Mouse (Mus musculus) C2C12 (cell line): ENCODE results near the gene Rbfox2. TPM values are rescaled to one million over a fixed set of nuclear protein-coding genes. Genes with fewer than 3 reads are reported as not detected.

Experiments
- H3K27me3 ChIP-seq: one replicate; pipeline ENCODE4 v1.6.1; 2011; ENCODE audit not compliant: control insufficient read depth, insufficient read depth, insufficient read length
- H3K36me3 ChIP-seq: one replicate; pipeline ENCODE4 v1.6.1; 2011; ENCODE audit not compliant: control insufficient read depth, insufficient read depth
- H3K4me3 ChIP-seq: one replicate; pipeline ENCODE4 v1.5.1; 2011; ENCODE audit warnings: mild to moderate bottlenecking, control low read depth; ENCODE audit not compliant: poor library complexity, insufficient read depth, severe bottlenecking
- H3K79me2 ChIP-seq: one replicate; pipeline ENCODE4 v1.6.1; 2011; ENCODE audit not compliant: control insufficient read depth, insufficient read depth
- H3K79me3 ChIP-seq: one replicate; pipeline ENCODE4 v1.6.1; 2011; ENCODE audit warnings: low read depth, control low read depth
- H3ac ChIP-seq: one replicate; pipeline ENCODE3; 2011; ENCODE audit warnings: low read depth; ENCODE audit not compliant: control insufficient read depth, insufficient read length
- CEBPB ChIP-seq: IDR thresholded peaks from one replicate; pipeline ENCODE4 v1.6.1; 2011; ENCODE audit warnings: low read depth, mild to moderate bottlenecking, control low read depth, moderate library complexity
- CTCF ChIP-seq: IDR thresholded peaks from one replicate; pipeline ENCODE4 v1.5.1; 2011; ENCODE audit not compliant: control insufficient read depth, insufficient read depth, insufficient read length
- FOSL1 ChIP-seq: IDR thresholded peaks from one replicate; pipeline ENCODE4 v1.8.0; 2011; ENCODE audit warnings: mild to moderate bottlenecking, low read length; ENCODE audit not compliant: poor library complexity, insufficient read depth, severe bottlenecking
- MAX ChIP-seq: IDR thresholded peaks from one replicate; pipeline ENCODE4 v1.6.1; 2011; ENCODE audit warnings: mild to moderate bottlenecking, control low read depth
- MYOD1 ChIP-seq: IDR thresholded peaks from one replicate; pipeline ENCODE4 v1.6.1; 2011; ENCODE audit warnings: low read depth; ENCODE audit not compliant: control insufficient read depth, insufficient read length
- MYOG ChIP-seq: IDR thresholded peaks from one replicate; pipeline ENCODE4 v1.6.1; 2011; ENCODE audit not compliant: control insufficient read depth, insufficient read length; ENCODE audit errors: extremely low read depth
- USF1 ChIP-seq: IDR thresholded peaks from one replicate; pipeline ENCODE4 v1.6.1; 2011; ENCODE audit warnings: low read depth, mild to moderate bottlenecking, control low read depth, moderate library complexity
- polyA plus RNA-seq: library from polyadenylated mRNA; unstranded; fragments of >200 nt; fragmentation: generic; extraction: Trizol; gene quantifications from one replicate; pipeline ENCODE4 v1.2.1, GENCODE M21; 2012; ENCODE audit warnings: missing spikeins

Rbfox2 gene
- polyA plus RNA-seq, 1 experiment = 72.3 TPM

GRCm38 (mm10) chr15:77268415-77268814 lies 38.4 kb downstream of the Rbfox2 start:
- no peaks in the 10 kb centered on the region for H3K27me3 ChIP-seq
- peaks cover 40% of the 10 kb centered on the region for H3K79me3 ChIP-seq
- H3K36me3 ChIP-seq = no peaks in the 10 kb centered on the region
- no peak for TF ChIP-seq MYOG
- TF ChIP-seq FOSL1 = no peak
- TF ChIP-seq CTCF = no peak
- no peak for TF ChIP-seq CEBPB
- H3K79me2 ChIP-seq = peaks cover 99% of the 10 kb centered on the region
- no peak overlapping the region for H3K4me3 ChIP-seq
- H3ac ChIP-seq = no peak overlapping the region

GRCm38 (mm10) chr15:77265318-77265717 lies 41.5 kb downstream of the Rbfox2 start:
- Histone ChIP-seq H3K4me3 (no peak overlapping the region), H3K79me2 (peaks cover 93% of the 10 kb centered on the region), H3K27me3 (no peaks in the 10 kb centered on the region), H3ac (no peak overlapping the region), H3K36me3 (no peaks in the 10 kb centered on the region), H3K79me3 (peaks cover 31% of the 10 kb centered on the region)
- TF ChIP-seq USF1 (no peak), CTCF (no peak), MYOD1 (no peak), FOSL1 (no peak), MAX (no peak)

GRCm38 (mm10) chr15:77264314-77264713 lies 42.5 kb downstream of the Rbfox2 start:
- TF ChIP-seq MYOD1 (no peak), MAX (no peak), FOSL1 (no peak), CEBPB (no peak), MYOG (no peak), USF1 (no peak), CTCF (no peak)
- Histone ChIP-seq H3K36me3 (no peaks in the 10 kb centered on the region), H3K27me3 (no peaks in the 10 kb centered on the region), H3K79me3 (peaks cover 34% of the 10 kb centered on the region), H3ac (no peak overlapping the region), H3K79me2 (peaks cover 93% of the 10 kb centered on the region), H3K4me3 (no peak overlapping the region)

GRCm38 (mm10) chr15:77262782-77263181 lies 44.0 kb downstream of the Rbfox2 start:
- no peak overlapping the region for H3K4me3 ChIP-seq
- no peaks in the 10 kb centered on the region for H3K36me3 ChIP-seq
- no peaks in the 10 kb centered on the region for H3K27me3 ChIP-seq
- TF ChIP-seq MYOD1 (no peak), USF1 (no peak)
- peaks cover 31% of the 10 kb centered on the region for H3K79me3 ChIP-seq
- peaks cover 93% of the 10 kb centered on the region for H3K79me2 ChIP-seq
- H3ac ChIP-seq = no peak overlapping the region

- Histone ChIP-seq H3K79me3 (peaks cover 27% of the 10 kb centered on the region), H3K27me3 (no peaks in the 10 kb centered on the region), H3ac (no peak overlapping the region), H3K4me3 (no peak overlapping the region), H3K79me2 (peaks cover 93% of the 10 kb centered on the region), H3K36me3 (no peaks in the 10 kb centered on the region)
- TF ChIP-seq MAX (no peak), CTCF (peak; percentile 90)
These were observed 49.2 kb downstream of the Rbfox2 start for GRCm38 (mm10) chr15:77257437-77258229.

GRCm38 (mm10) chr15:77256782-77257181 lies 50.0 kb downstream of the Rbfox2 start:
- H3K79me3 ChIP-seq = peaks cover 26% of the 10 kb centered on the region
- H3K27me3 ChIP-seq = no peaks in the 10 kb centered on the region
- H3K36me3 ChIP-seq = no peaks in the 10 kb centered on the region
- peaks cover 95% of the 10 kb centered on the region for H3K79me2 ChIP-seq
- TF ChIP-seq FOSL1 = no peak
- no peak for TF ChIP-seq MYOG
- TF ChIP-seq USF1 = no peak
- no peak for TF ChIP-seq CTCF
- no peak for TF ChIP-seq CEBPB
- TF ChIP-seq MYOD1 = no peak
- no peak for TF ChIP-seq MAX
- no peak overlapping the region for H3K4me3 ChIP-seq
- no peak overlapping the region for H3ac ChIP-seq
